ENCODE assay signal across 8 mouse cellular contexts in the genomic region with DNA sequence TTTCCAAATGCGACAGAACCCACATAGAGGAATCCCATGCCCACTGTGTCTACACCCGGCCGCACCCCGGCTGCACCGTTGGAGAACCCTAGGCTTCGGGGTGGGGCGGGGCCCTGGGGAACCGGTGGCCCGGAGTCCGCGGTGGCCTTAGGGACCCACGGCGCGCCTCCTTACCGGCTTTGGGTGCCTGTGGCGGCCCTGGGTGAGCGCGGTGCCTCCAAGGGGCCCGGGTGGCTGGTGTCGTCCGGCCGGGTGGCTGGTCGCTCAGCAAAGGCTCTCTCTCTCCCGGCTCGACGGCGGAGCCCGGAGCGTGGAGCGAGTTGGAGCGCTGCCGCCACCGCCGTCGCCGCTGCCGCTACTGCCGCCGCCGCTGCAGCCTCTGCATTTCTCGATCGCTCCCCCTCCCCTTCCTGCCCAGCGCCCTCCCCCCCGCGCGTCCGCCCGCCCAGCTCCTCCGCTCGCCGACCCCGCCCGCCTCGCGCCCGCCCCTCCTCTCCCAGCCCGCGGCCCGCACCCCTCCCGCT. TPM values are rescaled to one million over a fixed set of nuclear protein-coding genes. Genes with fewer than 3 reads are reported as not detected.
DNase-seq lines count a peak whose midpoint lies in the region; ATAC-seq and TF ChIP-seq lines count a peak whose summit lies in the region.

Gene Basp1, minus strand, starts transcription at position 387 of the 524 bp plus-strand sequence.

- H3K27ac ChIP-seq in ES-Bruce4 (ENCODE audit: insufficient read depth, low read length) (no peak within 1 kb of the TSS), macrophage (peak within 1 kb of the TSS; percentile 57)
- peak within 1 kb of the TSS; percentile 95 for H3K27ac ChIP-seq in hindbrain, embryonic 11.5 days (ENCODE audit: low read depth, low read length)
- peak within 1 kb of the TSS; percentile 99 for H3K27ac ChIP-seq in left cerebral cortex, adult 2 months

- H3K27me3 ChIP-seq in ES-Bruce4 (ENCODE audit: control insufficient read depth, insufficient read depth, low read length, poor library complexity, severe bottlenecking) = no peaks in the 10 kb centered on the region
- H3K27me3 ChIP-seq in hindbrain, embryonic 11.5 days (ENCODE audit: control insufficient read depth, insufficient read depth, low read length) = no peaks in the 10 kb centered on the region

- H3K9me3 ChIP-seq in ES-Bruce4 (replicated peaks; ENCODE audit: control insufficient read depth, insufficient read depth, low read length, poor library complexity, severe bottlenecking) = no peaks in the 10 kb centered on the region
- H3K9me3 ChIP-seq in hindbrain, embryonic 11.5 days (ENCODE audit: control insufficient read depth, low read length) = no peaks in the 10 kb centered on the region

- H3K9ac ChIP-seq in ES-Bruce4 (ENCODE audit: low read depth, poor library complexity, severe bottlenecking) = peak within 1 kb of the TSS; percentile 76
- peak within 1 kb of the TSS; percentile 99 for H3K9ac ChIP-seq in hindbrain, embryonic 11.5 days (ENCODE audit: low read depth, low read length)

- intact Hi-C loops in left cerebral cortex, adult 2 months (cut with DNase I) = loop anchor here (2.0 to 5.0 kb wide), 4 partner anchors 49 to 386 kb away; no protein-coding TSS in a partner anchor

- TF ChIP-seq POLR2A in ES-Bruce4 (IDR thresholded peaks at IDR 0.05; ENCODE audit: insufficient read depth, low read length) = no peak
- TF ChIP-seq POLR2A in brain, embryonic 14.5 days (IDR thresholded peaks at IDR 0.05; ENCODE audit: borderline replicate concordance, extremely low read depth, insufficient read depth, insufficient read length, poor library complexity, severe bottlenecking) = peak; percentile 100

- peaks cover 2% of the 10 kb centered on the region for H3K4me1 ChIP-seq in ES-Bruce4 (ENCODE audit: control insufficient read depth, insufficient read depth, low read length)
- 0 out of 2 replicates have a peak, but pooled peaks cover 3% of the 10 kb centered on the region for H3K4me1 ChIP-seq in hindbrain, embryonic 11.5 days (replicated peaks; ENCODE audit: control insufficient read depth, insufficient read depth, low read length)

- H3K36me3 ChIP-seq in ES-Bruce4 (ENCODE audit: control insufficient read depth, insufficient read depth, low read length, poor library complexity, severe bottlenecking) = no peaks in the 10 kb centered on the region
- H3K36me3 ChIP-seq in hindbrain, embryonic 11.5 days (ENCODE audit: control insufficient read depth, insufficient read depth, low read length) = no peaks in the 10 kb centered on the region
- H3K36me3 ChIP-seq in macrophage (ENCODE audit: inconsistent target) = no peaks in the 10 kb centered on the region

- peak within 1 kb of the TSS; percentile 86 for H3K4me3 ChIP-seq in ES-Bruce4 (ENCODE audit: low read depth, low read length)
- H3K4me3 ChIP-seq in hindbrain, embryonic 11.5 days (ENCODE audit: low read depth, low read length) = peak within 1 kb of the TSS; percentile 92
- H3K4me3 ChIP-seq in left cerebral cortex, adult 2 months = peak within 1 kb of the TSS; percentile 93
- peak within 1 kb of the TSS; percentile 76 for H3K4me3 ChIP-seq in macrophage (ENCODE audit: inconsistent target)

- TF ChIP-seq EP300 in ES-Bruce4 (IDR thresholded peaks at IDR 0.05; ENCODE audit: insufficient read depth, low read depth, low read length) = 0 out of 2 replicates have a peak, but pooled peaks have one; percentile 4

- WGBS in hindbrain, embryonic 11.5 days = 0% methylated on average over 23 of the region's 60 CpGs
- WGBS in macrophage (ENCODE audit: missing documents) = 0% methylated on average over 26 of the region's 60 CpGs

- H3K79me2 ChIP-seq in macrophage (ENCODE audit: inconsistent target) = peaks cover 49% of the 10 kb centered on the region

- H3K4me2 ChIP-seq in hindbrain, embryonic 11.5 days (replicated peaks; ENCODE audit: low read depth, low read length) = peak within 1 kb of the TSS; percentile 51

- peak; percentile 96 for DNase-seq in brain, embryonic 14.5 days (ENCODE audit: low read depth)
- DNase-seq in forelimb bud, embryonic 11.5 days (ENCODE audit: low read depth, low spot score) = peak; percentile 64
- DNase-seq in hindbrain, embryonic 11.5 days (ENCODE audit: low spot score) = peak; percentile 87
- DNase-seq in left cerebral cortex, adult 2 months (ENCODE audit: extremely low spot score in 1 of 2, low spot score in 2 of 2) = peak; percentile 75 to 81
- peak; percentile 88 to 90 for DNase-seq in right cerebral cortex, postnatal 10 days (ENCODE audit: low spot score in 2 of 2)
- peak; percentile 63 to 74 for DNase-seq in urinary bladder, postnatal 4 days (ENCODE audit: low spot score in 2 of 2)

- peak; percentile 57 for ATAC-seq in hindbrain, embryonic 11.5 days (ENCODE audit: low FRiP score)

- no peak for TF ChIP-seq CTCF in ES-Bruce4 (IDR thresholded peaks at IDR 0.05; ENCODE audit: low read depth, low read length)
- no peak for TF ChIP-seq CTCF in brain, embryonic 14.5 days (IDR thresholded peaks at IDR 0.05; ENCODE audit: borderline replicate concordance, extremely low read depth, insufficient read depth, insufficient read length)
- no peak for TF ChIP-seq CTCF in left cerebral cortex, adult 2 months (IDR thresholded peaks at IDR 0.05)

RNA-seq across cellular contexts. Expression of gene Basp1, which starts in this region (rescaled TPM):
- 109 and 110 TPM in 2 replicates for polyA plus RNA-seq in ES-Bruce4 (2011; ENCODE audit: insufficient read depth, insufficient read length, low read depth, missing spikeins)
- polyA plus RNA-seq in brain, embryonic 14.5 days (2012; rRNA removed) = 631 and 795 TPM in 2 replicates
- polyA plus RNA-seq in hindbrain, embryonic 11.5 days (2014; fragmentation: Nextera tagmentation; extraction: Ambion mirVana) = 130 and 214 TPM in 2 replicates
- total RNA-seq in left cerebral cortex, adult 2 months (2021) = 100 to 1,000 TPM; 653 to 673 TPM
- 10 to 100 TPM in 25 of 26 experiments, 1 to 10 TPM in 1; 7.7 to 59.8 (median 16.6) TPM for total RNA-seq in macrophage (2018; cell fraction: chromatin; rRNA removed)
- total RNA-seq in macrophage (2018; cell fraction: cytosol; rRNA removed) = 100 to 1,000 TPM; 109 to 219 (median 156) TPM
- 10 to 100 TPM; 33.9 to 97.4 (median 63.7) TPM for total RNA-seq in macrophage (2018; cell fraction: nucleus; rRNA removed)
- 124 to 230 TPM (median 218 TPM) in 3 replicates for polyA plus RNA-seq in macrophage (2018)
